Mouse (Mus musculus) MEL (cell line): ENCODE data around the gene Opcml.

Experiments
- CTCF ChIP-seq, 3 experiments: IDR thresholded peaks in 2 of 3; conservative IDR thresholded peaks in 1 of 3; 2 replicates each; pipeline ENCODE4 v1.5.1; 2011 to 2012; ENCODE audit warnings: low read length in 3 of 3, low read depth in 2 of 3, mild to moderate bottlenecking in 2 of 3, improper control_type of control experiment in 1 of 3, inconsistent platforms in 1 of 3, mixed read lengths in 1 of 3, moderate library complexity in 1 of 3; ENCODE audit not compliant: control insufficient read depth in 1 of 3, insufficient read depth in 1 of 3, poor library complexity in 1 of 3, severe bottlenecking in 1 of 3
- EP300 ChIP-seq, 2 experiments: IDR thresholded peaks; 2 replicates each; pipeline ENCODE4 v1.6.1; 2011; ENCODE audit warnings: improper control_type of control experiment in 2 of 2, low read length in 2 of 2, low read depth in 1 of 2, mild to moderate bottlenecking in 1 of 2
- GATA1 ChIP-seq: IDR thresholded peaks from 2 replicates; pipeline ENCODE4 v1.6.1; 2011; ENCODE audit warnings: low read depth, low read length, improper control_type of control experiment
- JUND ChIP-seq: IDR thresholded peaks from 2 replicates; pipeline ENCODE4 v1.6.1; 2011; ENCODE audit warnings: low read depth, mild to moderate bottlenecking, improper control_type of control experiment, low read length
- POLR2A ChIP-seq, 2 experiments: IDR thresholded peaks; 2 replicates each; pipeline ENCODE4 v1.6.1; 2011 to 2012; ENCODE audit warnings: low read length in 2 of 2, mild to moderate bottlenecking in 2 of 2, control low read depth in 1 of 2, improper control_type of control experiment in 1 of 2, low read depth in 1 of 2, moderate library complexity in 1 of 2; ENCODE audit not compliant: control insufficient read depth in 1 of 2, insufficient read depth in 1 of 2, poor library complexity in 1 of 2
- USF1 ChIP-seq: IDR thresholded peaks from 2 replicates; pipeline ENCODE4 v1.6.1; 2014; ENCODE audit warnings: low read depth, mild to moderate bottlenecking, inconsistent platforms, low read length, improper control_type of control experiment, moderate library complexity

DNA sequence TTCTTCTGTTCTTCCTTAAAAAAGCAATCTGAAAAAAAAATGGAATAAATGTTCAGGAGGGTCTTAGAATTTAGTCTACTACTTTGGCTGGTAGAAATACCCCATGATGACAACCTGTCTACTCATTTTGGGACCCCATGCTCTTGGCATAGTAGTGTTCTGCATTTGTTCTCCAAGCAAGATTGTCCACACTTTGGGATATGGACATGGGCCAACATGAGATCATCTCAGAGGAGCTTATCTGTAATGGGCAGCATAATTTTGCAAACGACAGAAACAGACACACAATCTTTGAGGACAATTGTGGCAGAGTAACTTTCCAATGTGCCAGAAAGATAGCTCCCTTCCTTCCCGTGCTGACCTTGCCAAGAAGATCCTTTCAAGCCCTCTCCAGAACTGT lies 662.5 kb downstream of the Opcml start:
- TF ChIP-seq GATA1: no peak
- no peak for TF ChIP-seq JUND
- TF ChIP-seq USF1: no peak
- TF ChIP-seq CTCF (IDR thresholded peaks at IDR 0.05 in 2 of 3, conservative IDR thresholded peaks at IDR 0.05 in 1 of 3; ENCODE audit: control insufficient read depth in 1 of 3, insufficient read depth in 1 of 3, low read depth in 2 of 3, low read length in 3 of 3, poor library complexity in 1 of 3, severe bottlenecking in 1 of 3): no peak
- TF ChIP-seq POLR2A (IDR thresholded peaks at IDR 0.05; ENCODE audit: control insufficient read depth in 1 of 2, insufficient read depth in 1 of 2, low read depth in 1 of 2, low read length in 2 of 2, poor library complexity in 1 of 2): no peak
- TF ChIP-seq EP300 (IDR thresholded peaks at IDR 0.05; ENCODE audit: low read depth in 1 of 2, low read length in 2 of 2): no peak
